Mouse (Mus musculus): Measurements from ENCODE around the gene Il6ra.

Gene Il6ra

DNA sequence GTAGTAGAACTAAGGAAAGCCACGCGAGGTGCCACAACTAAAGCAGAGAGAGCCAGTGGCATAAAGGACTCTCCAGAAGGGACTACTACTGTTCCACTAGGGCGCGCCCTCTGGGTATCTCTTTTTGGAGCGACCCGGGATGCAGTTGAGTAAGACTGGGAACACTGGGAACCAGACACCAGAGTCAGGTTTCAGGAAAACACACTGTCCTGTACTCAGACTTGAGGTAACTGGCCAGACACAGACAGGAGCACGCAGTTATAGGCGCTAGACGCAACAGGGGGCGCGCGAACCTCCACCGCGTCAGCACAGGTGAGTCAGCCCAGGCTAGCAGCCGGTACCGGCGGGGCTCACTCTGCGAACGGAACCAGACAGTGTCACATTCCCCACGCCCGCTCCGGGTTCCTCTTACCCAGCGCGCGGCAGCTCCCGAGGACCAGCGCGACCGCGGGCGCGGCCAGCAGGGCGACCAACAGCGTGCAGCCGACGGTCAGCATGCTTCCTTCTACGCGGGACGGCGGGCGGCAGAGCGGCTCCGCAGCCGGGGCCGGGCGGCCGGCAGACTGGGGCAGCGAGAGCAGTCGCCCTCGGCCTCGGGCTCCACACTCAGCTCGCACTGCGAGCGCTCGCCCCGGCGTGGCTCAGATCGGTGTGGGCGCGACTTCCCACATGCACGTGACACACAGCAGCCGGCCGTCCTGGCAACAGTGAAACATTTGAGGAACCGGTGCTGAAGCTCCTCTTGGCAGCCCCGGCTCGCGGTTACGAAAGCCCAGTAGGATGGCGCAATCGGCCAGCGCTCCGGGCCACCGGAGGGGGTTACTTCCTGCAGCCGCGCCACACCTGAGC, at the start of gene Il6ra:
Gene Il6ra, minus strand, starts transcription at position 654 of the 849 bp plus-strand sequence.
- Histone ChIP-seq H3K27me3 (ENCODE audit: control insufficient read depth, insufficient read depth, low read length, poor library complexity, severe bottlenecking) (no peaks in the 10 kb centered on the region), H3K36me3 (ENCODE audit: control insufficient read depth, insufficient read depth, low read length, poor library complexity, severe bottlenecking) (no peaks in the 10 kb centered on the region)
- peak; percentile 89 for DNase-seq (ENCODE audit: low read depth, low spot score)

DNA sequence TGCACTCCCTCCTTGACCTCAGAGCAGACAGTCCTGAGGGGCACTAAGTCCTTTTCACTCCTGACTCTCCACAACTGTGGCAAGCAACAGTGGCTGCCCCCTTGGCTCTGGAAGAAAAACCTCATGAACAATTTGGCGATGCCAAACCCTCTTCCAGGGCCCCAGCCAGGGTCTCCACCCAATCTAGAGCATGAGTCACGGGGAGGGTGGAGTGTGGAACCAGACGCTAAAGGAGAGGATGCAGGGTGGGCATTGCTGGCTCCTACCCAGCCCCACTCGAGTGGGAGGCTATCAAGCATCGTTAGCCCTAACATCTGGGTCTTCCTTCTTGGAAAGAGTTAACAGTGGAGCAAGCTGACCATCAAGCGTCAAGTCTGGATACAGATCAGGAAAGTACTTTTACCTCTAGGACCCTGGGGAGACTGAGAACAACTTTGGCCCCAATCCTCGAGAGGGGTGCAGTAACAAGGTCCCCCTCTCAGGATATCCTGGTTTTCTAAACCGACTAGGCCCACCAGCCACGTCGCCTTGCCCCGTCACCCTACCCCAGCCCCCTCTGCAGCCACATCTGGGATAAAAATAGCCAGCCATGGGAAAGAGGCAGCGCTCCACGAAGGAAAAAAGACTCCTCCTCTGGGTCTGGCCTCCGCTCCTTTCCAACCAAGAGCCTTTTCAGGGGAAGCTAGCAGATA, 49.2 kb upstream of the Il6ra start:
- Histone ChIP-seq H3K36me3 (ENCODE audit: control insufficient read depth, insufficient read depth, low read length, poor library complexity, severe bottlenecking) (peaks cover 1% of the 10 kb centered on the region; the same call in 1 of the 2 replicates), H3K27me3 (ENCODE audit: control insufficient read depth, insufficient read depth, low read length, poor library complexity, severe bottlenecking) (no peaks in the 10 kb centered on the region)
- no peak for DNase-seq (ENCODE audit: low read depth, low spot score)

DNA sequence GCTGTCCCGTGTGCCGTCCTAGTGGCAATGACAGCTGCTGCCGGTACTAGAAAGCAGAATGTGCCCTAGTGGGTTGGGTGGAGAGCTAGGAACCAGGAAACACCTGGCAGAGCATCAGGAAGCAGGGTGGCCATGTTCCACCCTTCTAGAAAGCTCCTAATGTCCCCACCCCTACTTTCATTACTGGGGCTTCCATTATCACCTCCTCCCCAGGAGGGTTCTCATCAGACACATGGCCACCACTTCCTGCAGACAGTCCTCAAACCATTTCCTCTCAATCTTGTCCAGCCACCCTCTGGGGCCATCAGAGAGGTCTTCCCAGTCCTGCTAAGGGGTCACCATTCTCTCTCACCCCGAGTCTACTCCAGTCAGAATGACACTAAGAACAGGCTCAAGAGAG, 48.4 kb upstream of the Il6ra start:
- H3K36me3 ChIP-seq (ENCODE audit: control insufficient read depth, insufficient read depth, low read length, poor library complexity, severe bottlenecking): peaks cover 1% of the 10 kb centered on the region; the same call in 1 of the 2 replicates
- H3K27me3 ChIP-seq (ENCODE audit: control insufficient read depth, insufficient read depth, low read length, poor library complexity, severe bottlenecking): no peaks in the 10 kb centered on the region
- DNase-seq (ENCODE audit: low read depth, low spot score): peak; percentile 57

DNA sequence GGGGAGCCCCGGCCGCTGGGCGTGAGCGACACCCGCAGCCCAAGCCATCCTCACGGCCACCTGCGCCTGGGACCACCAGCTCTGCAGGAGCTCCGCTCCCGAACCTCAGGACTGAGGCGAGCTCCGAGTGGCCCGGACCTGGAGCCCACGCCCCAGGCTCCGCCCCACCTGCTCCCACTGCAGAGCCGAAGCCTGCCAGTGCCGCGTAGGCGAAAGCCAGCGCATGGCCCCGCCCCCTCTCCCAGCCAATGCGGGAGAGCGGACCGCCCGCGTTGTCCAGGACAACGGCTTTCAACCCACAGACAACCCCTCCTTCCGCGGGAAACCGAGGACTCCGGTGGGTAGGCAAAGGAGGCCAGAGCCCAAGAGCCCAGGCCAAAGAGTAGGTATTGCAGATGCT, 47.5 kb upstream of the Il6ra start:
- DNase-seq (ENCODE audit: low read depth, low spot score): peak; percentile 88
- no peaks in the 10 kb centered on the region for H3K27me3 ChIP-seq (ENCODE audit: control insufficient read depth, insufficient read depth, low read length, poor library complexity, severe bottlenecking)
- H3K36me3 ChIP-seq (ENCODE audit: control insufficient read depth, insufficient read depth, low read length, poor library complexity, severe bottlenecking): peaks cover 1% of the 10 kb centered on the region

DNA sequence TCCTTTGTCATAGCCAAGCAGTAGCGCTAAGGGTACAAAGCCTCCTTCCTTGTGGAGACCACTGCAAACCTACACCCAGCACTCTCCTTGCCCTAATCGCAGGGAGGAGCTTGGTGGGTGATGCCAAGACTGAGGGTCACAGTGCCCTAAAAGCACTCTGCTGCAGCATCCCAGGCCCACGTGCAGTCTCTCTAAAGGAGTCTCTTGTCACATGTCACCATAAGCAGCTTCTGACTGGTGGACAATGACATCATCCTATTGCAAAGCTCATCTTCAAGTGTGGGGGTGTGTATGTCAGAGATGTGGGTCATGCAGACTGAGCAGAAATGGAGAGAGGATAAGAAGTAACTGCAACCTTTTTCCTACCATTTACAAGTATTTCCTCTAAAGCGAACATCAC, 46.4 kb upstream of the Il6ra start:
- Histone ChIP-seq H3K27me3 (ENCODE audit: control insufficient read depth, insufficient read depth, low read length, poor library complexity, severe bottlenecking) (no peaks in the 10 kb centered on the region), H3K36me3 (ENCODE audit: control insufficient read depth, insufficient read depth, low read length, poor library complexity, severe bottlenecking) (peaks cover 1% of the 10 kb centered on the region)
- DNase-seq (ENCODE audit: low read depth, low spot score): no peak

DNA sequence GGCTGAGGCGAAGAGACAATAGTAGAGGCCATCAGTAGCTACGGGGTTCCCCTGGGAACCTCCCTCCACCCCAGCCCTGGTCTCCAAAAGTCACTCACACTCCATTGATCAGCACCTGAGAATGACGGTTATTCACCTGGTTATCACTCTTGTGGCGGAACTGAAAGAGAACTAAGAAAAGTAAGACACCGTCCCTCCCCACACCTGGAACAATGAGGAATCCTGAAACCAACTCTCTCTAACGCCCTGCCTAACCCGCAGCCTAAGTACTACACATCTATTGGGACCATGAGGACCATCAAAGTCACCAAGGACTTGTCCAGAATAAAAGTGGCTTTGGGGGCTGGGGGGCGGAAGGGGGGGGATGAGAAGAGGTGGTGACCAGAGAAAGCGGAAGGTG, 44.9 kb upstream of the Il6ra start:
- Histone ChIP-seq H3K27me3 (ENCODE audit: control insufficient read depth, insufficient read depth, low read length, poor library complexity, severe bottlenecking) (no peaks in the 10 kb centered on the region), H3K36me3 (ENCODE audit: control insufficient read depth, insufficient read depth, low read length, poor library complexity, severe bottlenecking) (peaks cover 3% of the 10 kb centered on the region)
- no peak for DNase-seq (ENCODE audit: low read depth, low spot score)

DNA sequence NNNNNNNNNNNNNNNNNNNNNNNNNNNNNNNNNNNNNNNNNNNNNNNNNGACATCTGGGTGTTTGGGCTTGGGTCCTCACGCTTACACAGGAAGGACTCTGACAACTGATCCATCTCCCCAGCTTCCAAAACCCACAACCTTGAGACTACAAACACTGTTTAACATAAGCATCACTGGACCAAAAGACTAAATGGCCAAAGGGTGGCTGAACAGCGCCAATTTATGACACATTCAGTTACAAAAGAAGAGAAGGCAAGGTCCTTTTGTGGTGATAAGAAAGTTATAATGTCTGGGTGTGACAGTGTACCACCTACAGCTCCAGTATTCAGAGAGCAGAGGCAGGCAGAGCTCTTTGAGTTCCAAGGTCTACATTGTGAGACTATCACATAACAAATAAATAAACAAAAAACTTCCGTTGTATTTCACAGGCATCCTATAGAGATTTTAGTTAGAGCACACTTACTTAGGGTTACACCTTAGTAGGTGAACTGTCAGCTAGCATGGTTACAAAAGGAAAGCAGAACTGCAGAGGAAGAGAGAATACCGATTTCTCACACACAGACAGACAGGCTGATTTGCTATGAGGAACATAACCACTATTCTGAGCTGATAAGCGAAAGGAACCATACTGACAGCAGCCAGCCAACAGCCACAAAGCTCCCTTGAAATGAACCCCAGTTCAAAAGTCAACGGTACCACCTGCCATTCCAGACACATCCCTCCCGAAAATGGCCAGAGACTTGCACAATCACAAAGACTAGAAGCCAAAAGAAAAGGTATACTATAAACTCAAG, 43.4 kb upstream of the Il6ra start:
- H3K36me3 ChIP-seq (ENCODE audit: control insufficient read depth, insufficient read depth, low read length, poor library complexity, severe bottlenecking): peaks cover 5% of the 10 kb centered on the region
- no peaks in the 10 kb centered on the region for H3K27me3 ChIP-seq (ENCODE audit: control insufficient read depth, insufficient read depth, low read length, poor library complexity, severe bottlenecking)
- no peak for DNase-seq (ENCODE audit: low read depth, low spot score)

DNA sequence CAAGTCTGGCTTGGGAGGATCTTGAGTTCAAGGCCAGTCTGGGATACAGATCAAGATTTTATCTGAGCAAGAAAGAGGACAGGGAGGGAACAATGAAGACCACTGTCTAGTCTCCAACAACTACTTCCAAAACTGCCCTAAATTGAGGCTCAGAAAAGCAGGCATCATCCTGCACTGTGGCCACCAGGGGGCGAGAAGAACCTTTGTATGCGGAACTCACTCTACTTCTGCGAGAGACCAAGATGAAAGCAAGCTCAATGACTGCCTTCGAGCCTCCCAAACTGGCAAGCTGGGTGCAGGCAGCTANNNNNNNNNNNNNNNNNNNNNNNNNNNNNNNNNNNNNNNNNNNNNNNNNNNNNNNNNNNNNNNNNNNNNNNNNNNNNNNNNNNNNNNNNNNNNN, 40.4 kb upstream of the Il6ra start:
- DNase-seq (ENCODE audit: low read depth, low spot score): peak; percentile 88
- Histone ChIP-seq H3K36me3 (ENCODE audit: control insufficient read depth, insufficient read depth, low read length, poor library complexity, severe bottlenecking) (peaks cover 5% of the 10 kb centered on the region), H3K27me3 (ENCODE audit: control insufficient read depth, insufficient read depth, low read length, poor library complexity, severe bottlenecking) (no peaks in the 10 kb centered on the region)

DNA sequence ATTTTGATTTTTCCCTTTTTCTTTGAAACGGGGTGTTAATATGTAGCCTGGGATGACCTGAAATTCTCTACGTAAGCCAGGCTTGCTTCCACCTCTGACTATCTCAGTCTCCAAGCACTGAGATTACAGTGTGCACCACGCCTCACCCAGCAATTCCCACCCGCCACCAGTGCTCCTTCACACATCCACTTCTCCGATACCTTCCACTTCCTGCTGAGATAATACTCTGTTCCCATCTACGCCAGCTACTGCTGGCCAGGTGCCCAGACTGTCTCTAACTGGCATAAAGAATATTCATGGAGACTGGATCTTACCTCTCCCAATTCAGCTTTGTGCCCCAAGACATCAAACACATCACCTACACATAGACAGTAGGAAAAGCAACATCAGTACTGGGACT, 35.7 kb upstream of the Il6ra start:
- DNase-seq (ENCODE audit: low read depth, low spot score): no peak
- Histone ChIP-seq H3K36me3 (ENCODE audit: control insufficient read depth, insufficient read depth, low read length, poor library complexity, severe bottlenecking) (peaks cover 10% of the 10 kb centered on the region), H3K27me3 (ENCODE audit: control insufficient read depth, insufficient read depth, low read length, poor library complexity, severe bottlenecking) (no peaks in the 10 kb centered on the region)

DNA sequence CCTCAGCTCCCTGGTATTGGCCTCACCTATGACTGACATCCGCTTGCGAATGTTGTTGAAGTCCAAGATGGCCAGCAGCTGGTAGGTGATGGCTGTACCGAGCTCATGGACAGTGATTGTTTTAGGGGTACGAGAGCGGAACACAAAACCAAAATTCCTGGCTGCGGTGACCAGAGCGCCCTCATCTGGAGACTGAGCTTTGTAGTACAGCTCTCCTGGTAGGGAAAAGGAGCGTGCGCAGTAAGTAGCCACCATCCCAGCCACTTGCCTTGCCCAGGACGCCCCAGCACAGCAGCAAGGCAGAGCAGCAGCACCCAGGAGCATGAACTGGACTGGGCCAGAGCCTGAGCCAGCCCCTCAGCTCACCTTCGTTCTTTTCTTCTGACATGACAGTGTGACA, 35.0 kb upstream of the Il6ra start:
- peaks cover 10% of the 10 kb centered on the region for H3K36me3 ChIP-seq (ENCODE audit: control insufficient read depth, insufficient read depth, low read length, poor library complexity, severe bottlenecking)
- H3K27me3 ChIP-seq (ENCODE audit: control insufficient read depth, insufficient read depth, low read length, poor library complexity, severe bottlenecking): no peaks in the 10 kb centered on the region
- no peak for DNase-seq (ENCODE audit: low read depth, low spot score)

DNA sequence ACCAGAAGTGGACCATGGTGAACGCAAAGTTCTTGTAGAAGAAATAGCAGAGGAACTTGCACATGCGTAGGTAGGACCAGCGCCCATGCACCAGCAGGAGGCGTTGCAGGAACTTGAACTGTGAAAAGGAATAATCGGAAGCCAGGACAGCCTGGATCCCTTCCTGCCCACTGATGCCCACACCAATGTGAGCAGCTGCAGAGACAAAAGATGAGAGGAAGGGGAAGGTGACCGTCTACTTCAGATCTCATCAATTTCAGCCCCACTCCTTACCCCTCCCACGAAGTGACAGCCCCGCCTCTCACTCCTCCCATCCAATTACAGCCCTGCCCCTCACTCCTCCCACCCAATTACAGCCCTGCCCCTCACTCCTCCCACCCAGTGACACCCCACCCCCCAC, 32.0 kb upstream of the Il6ra start:
- H3K27me3 ChIP-seq (ENCODE audit: control insufficient read depth, insufficient read depth, low read length, poor library complexity, severe bottlenecking): no peaks in the 10 kb centered on the region
- H3K36me3 ChIP-seq (ENCODE audit: control insufficient read depth, insufficient read depth, low read length, poor library complexity, severe bottlenecking): peaks cover 12% of the 10 kb centered on the region
- no peak for DNase-seq (ENCODE audit: low read depth, low spot score)

DNA sequence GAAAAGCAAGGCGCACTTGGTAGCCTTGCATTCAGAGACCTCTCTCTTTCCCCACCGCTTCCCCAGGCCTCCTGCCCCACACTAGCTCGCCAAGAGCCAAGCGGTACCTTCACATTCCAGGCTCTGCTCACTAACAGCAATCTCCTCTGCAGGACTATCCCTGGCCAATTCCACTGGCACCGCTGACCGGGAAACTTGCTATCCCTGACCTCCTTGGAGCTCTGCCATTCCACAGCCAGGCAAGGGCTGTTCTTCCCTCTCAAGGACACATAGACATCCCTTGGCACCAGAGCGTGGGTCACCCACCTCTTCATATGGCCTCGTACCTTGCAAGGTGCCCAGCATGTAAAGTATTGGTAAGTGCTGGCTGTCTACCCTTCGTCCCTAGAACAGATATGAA, 29.9 kb upstream of the Il6ra start:
- H3K27me3 ChIP-seq (ENCODE audit: control insufficient read depth, insufficient read depth, low read length, poor library complexity, severe bottlenecking): no peaks in the 10 kb centered on the region
- H3K36me3 ChIP-seq (ENCODE audit: control insufficient read depth, insufficient read depth, low read length, poor library complexity, severe bottlenecking): peaks cover 14% of the 10 kb centered on the region
- DNase-seq (ENCODE audit: low read depth, low spot score): no peak

DNA sequence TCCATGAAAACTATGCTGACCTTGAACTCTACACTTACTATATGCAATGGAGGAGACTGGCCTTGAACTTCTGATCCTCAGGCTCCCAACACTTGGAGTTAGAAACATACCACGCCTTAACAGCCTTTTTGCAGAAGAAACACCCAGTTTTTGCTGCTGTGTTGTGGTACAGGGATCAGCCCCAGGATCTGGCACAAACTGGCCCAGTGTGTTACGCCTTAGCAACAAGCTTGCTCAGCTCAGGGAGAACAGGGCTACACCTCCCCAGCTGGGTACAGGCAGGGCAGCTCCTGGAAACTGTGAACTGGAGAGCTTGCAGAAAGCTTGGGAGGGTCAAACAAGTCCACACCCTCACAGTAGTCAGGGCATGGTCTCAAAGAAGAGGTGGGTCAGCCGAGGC, 23.5 kb upstream of the Il6ra start:
- DNase-seq (ENCODE audit: low read depth, low spot score): no peak
- no peaks in the 10 kb centered on the region for H3K27me3 ChIP-seq (ENCODE audit: control insufficient read depth, insufficient read depth, low read length, poor library complexity, severe bottlenecking)
- H3K36me3 ChIP-seq (ENCODE audit: control insufficient read depth, insufficient read depth, low read length, poor library complexity, severe bottlenecking): peaks cover 6% of the 10 kb centered on the region; the same call in 1 of the 2 replicates

DNA sequence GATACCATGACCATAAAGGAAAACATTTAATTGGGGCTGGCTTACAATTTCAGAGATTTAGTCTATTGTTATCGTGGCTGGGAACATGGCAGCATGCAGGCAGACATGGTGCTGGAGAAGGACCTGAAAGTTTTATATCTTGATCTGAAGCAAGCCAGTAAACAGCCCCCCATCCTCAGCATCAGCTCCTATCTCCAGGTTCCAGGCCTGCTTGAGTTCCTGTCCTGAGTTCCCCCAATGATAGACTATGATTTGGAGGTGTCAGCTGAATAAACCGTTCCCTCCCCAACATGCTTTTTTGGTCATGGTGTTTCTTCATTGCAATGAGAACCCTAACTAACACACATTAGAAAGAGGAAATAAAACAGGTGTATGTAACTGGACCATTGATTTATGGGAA, 19.9 kb upstream of the Il6ra start:
- H3K36me3 ChIP-seq (ENCODE audit: control insufficient read depth, insufficient read depth, low read length, poor library complexity, severe bottlenecking): no peaks in the 10 kb centered on the region
- H3K27me3 ChIP-seq (ENCODE audit: control insufficient read depth, insufficient read depth, low read length, poor library complexity, severe bottlenecking): no peaks in the 10 kb centered on the region
- DNase-seq (ENCODE audit: low read depth, low spot score): no peak

DNA sequence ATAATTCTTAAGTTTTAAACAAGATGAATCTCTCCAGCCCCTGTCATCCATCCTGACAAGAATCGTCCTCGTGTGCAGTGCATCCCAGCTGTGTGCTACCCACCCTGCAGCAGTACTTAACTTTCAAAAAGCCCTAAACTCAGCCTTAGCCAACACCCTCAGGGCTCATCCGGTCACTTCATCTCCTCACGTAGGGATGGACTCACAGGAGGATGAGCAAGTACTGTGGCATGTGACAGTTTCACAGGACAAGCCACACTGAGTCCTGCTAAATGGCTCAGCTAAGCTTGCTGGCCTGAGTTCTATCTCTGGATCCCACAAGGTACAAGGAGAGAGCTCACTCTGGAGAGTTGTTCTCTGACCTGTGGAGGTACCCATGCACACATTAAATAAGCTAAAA, 16.0 kb upstream of the Il6ra start:
- Histone ChIP-seq H3K36me3 (ENCODE audit: control insufficient read depth, insufficient read depth, low read length, poor library complexity, severe bottlenecking) (no peaks in the 10 kb centered on the region), H3K27me3 (ENCODE audit: control insufficient read depth, insufficient read depth, low read length, poor library complexity, severe bottlenecking) (no peaks in the 10 kb centered on the region)
- no peak for DNase-seq (ENCODE audit: low read depth, low spot score)

Measured in splenic B cell, adult 2 months (primary cell).